Mouse (Mus musculus): ENCODE data around the gene Tgfbr3.
A peak's percentile ranks its signal among the peaks of the same experiment; 100 is the strongest.

Gene Tgfbr3

GRCm38 (mm10) chr5:107109416-107109815 is 180.0 kb downstream of the Tgfbr3 start:
- no peak for DNase-seq (ENCODE audit: low spot score)

GRCm38 (mm10) chr5:107106793-107107192 is 182.6 kb downstream of the Tgfbr3 start:
- no peak for DNase-seq (ENCODE audit: low spot score)

GRCm38 (mm10) chr5:107106139-107106538 is 183.3 kb downstream of the Tgfbr3 start:
- DNase-seq (ENCODE audit: low spot score): peak; percentile 25

- DNase-seq (ENCODE audit: low spot score): peak; percentile 75
Observed at GRCm38 (mm10) chr5:107103591-107103990, 185.8 kb downstream of the Tgfbr3 start.

- DNase-seq (ENCODE audit: low spot score): no peak
Observed at GRCm38 (mm10) chr5:107102916-107103315, 186.5 kb downstream of the Tgfbr3 start.

- no peak for DNase-seq (ENCODE audit: low spot score)
Observed at GRCm38 (mm10) chr5:107101684-107102083, 187.7 kb downstream of the Tgfbr3 start.

- DNase-seq (ENCODE audit: low spot score): no peak
Observed at GRCm38 (mm10) chr5:107101135-107101534, 188.3 kb downstream of the Tgfbr3 start.

- DNase-seq (ENCODE audit: low spot score): no peak
Observed at GRCm38 (mm10) chr5:107099634-107100033, 189.8 kb downstream of the Tgfbr3 start.

GRCm38 (mm10) chr5:107099076-107099475 is 190.4 kb downstream of the Tgfbr3 start:
- DNase-seq (ENCODE audit: low spot score): peak; percentile 76

GRCm38 (mm10) chr5:107098007-107098406 is 191.4 kb downstream of the Tgfbr3 start:
- no peak for DNase-seq (ENCODE audit: low spot score)

- DNase-seq (ENCODE audit: low spot score): no peak
Observed at GRCm38 (mm10) chr5:107097314-107097713, 192.1 kb downstream of the Tgfbr3 start.

- DNase-seq (ENCODE audit: low spot score): no peak
Observed at GRCm38 (mm10) chr5:107094233-107094632, 195.2 kb downstream of the Tgfbr3 start.

- peak; percentile 56 for DNase-seq (ENCODE audit: low spot score)
Observed at GRCm38 (mm10) chr5:107093253-107093652, 196.2 kb downstream of the Tgfbr3 start.

GRCm38 (mm10) chr5:107092137-107092536 is 197.3 kb downstream of the Tgfbr3 start:
- DNase-seq (ENCODE audit: low spot score): no peak

- no peak for DNase-seq (ENCODE audit: low spot score)
Observed at GRCm38 (mm10) chr5:107089966-107090365, 199.5 kb downstream of the Tgfbr3 start.

GRCm38 (mm10) chr5:107087829-107088808 is 201.3 kb downstream of the Tgfbr3 start:
- DNase-seq (ENCODE audit: low spot score): peak; percentile 96

GRCm38 (mm10) chr5:107087291-107087690 is 202.1 kb downstream of the Tgfbr3 start:
- DNase-seq (ENCODE audit: low spot score): peak; percentile 98

GRCm38 (mm10) chr5:107086166-107086565 is 203.3 kb downstream of the Tgfbr3 start:
- DNase-seq (ENCODE audit: low spot score): no peak

- DNase-seq (ENCODE audit: low spot score): no peak
Observed at GRCm38 (mm10) chr5:107084431-107084830, 205.0 kb downstream of the Tgfbr3 start.

GRCm38 (mm10) chr5:107082011-107082410 is 207.4 kb downstream of the Tgfbr3 start:
- DNase-seq (ENCODE audit: low spot score): peak; percentile 27

- no peak for DNase-seq (ENCODE audit: low spot score)
Observed at GRCm38 (mm10) chr5:107080986-107081624, 208.3 kb downstream of the Tgfbr3 start.

- no peak for DNase-seq (ENCODE audit: low spot score)
Observed at GRCm38 (mm10) chr5:107079920-107080319, 209.5 kb downstream of the Tgfbr3 start.

GRCm38 (mm10) chr5:107079146-107079638 is 210.2 kb downstream of the Tgfbr3 start:
- DNase-seq (ENCODE audit: low spot score): peak; percentile 28
